Mouse (Mus musculus): Measurements from ENCODE around the gene Rab3a. TPM values are rescaled to one million over a fixed set of nuclear protein-coding genes. Genes with fewer than 3 reads are reported as not detected.

The Rab3a gene
- total RNA-seq, 2 experiments from 2014 or later = 45.0 to 49.3 TPM

DNA sequence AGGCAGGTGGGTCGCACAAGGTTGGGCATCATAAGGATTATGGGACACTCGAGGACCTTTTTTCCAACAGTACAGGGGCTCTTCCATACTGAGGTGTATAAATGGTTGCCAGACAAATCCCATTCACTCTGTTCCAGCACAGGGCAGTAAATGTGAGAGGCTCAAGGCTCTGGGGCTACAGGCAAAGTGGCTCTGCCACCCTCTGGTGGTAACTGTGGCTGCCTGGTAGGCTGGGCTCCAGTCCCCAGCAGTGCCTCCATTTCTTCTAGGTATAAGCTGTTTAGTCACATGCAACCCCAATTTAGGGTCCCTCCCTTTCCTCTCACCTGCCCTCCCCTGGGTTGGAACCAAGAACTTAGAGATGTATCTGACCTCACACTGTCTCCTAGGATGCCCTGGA, 40.9 kb downstream of the Rab3a start:
- intact Hi-C loops (cut with DNase I) = no loop called here
- DNase-seq = no peak

DNA sequence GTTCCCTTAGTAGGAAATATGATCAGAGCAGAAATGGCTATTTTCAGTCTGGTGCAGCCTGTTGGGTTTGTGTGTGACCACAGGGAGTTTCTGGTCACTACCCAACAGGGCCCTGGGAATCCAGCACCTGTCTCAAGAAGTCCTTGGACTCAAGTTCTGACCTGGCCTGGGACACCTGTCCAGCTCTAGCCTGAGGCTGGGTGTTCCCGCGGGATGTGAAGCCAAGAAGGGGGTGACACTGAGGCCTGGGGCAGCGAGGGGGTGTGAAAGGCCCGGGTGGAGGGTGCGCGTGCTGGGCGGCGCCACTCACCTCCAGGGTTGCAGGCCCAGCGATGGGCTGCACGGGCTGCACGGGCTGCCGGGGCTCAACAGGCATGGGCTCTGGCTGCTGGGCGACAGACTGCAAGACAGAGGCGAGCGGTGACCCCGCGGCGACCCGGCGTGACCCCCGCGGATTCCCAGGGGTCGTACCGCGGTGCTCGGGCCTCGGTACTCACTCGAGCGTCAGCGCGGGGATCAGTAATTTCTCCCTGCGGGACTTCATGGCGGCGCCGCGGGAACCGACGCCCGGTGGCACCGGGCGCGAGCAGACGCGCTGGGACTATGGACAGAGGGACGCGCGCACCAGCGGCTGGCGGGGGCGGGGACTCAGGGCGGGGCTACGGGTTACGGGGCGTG, 42.1 kb downstream of the Rab3a start:
- DNase-seq = peak in 1 of 2 experiments; percentile 18
- intact Hi-C loops (cut with DNase I) = loop anchor here (2.0 kb wide), 1 partner anchor 20 kb away; no protein-coding TSS in a partner anchor

DNA sequence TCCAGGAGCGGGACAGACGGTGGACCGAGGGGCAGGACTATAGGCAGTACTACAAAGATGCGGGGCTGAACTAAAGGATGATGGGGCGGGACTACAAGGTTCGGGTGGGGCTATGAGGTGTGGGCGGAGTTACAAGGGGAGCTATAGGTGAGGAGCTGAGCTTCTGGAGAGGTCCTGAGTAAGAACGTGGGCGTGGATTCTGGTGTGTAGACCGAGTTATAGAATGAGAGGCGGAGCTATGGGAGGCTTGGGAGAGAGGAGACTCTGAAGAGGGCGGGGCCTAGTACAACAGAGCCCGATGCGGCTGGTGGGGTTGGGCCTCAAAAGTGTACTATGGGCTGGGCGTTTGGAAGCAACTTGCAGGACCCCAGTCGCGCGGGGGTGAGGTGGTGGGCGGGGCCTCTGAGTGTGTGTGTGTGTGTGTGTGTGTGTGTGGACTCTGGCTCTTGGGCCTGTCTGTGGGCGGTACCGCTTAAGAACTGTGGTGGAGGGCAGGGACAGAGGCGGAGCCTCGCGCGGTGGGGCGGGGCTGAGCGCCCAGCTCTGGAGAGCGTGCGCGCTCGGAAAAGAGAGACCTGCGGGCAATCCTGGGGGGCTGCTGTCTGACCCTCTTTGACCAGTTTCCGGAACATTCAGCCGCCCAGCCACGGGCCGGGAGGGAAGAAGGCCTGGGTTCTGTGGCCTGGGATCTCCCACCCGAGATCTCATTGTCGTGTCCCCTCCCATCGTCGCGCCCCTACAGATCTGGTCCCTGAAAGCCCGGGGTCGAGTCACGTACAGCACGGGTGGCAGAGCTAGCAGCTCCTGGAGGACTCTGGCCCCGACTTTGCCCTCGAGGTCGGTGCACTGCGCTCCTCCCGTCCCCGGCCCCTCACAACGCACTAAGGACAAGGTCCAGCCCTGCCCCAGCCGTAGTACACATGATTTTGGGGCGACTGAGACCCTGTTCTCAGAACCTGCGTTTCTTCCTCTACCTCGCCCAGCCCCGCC, 42.9 kb downstream of the Rab3a start:
- intact Hi-C loops (cut with DNase I) = loop anchor here (2.0 kb wide), 1 partner anchor 19 kb away; no protein-coding TSS in a partner anchor
- peak; percentile 84 to 89 for DNase-seq

DNA sequence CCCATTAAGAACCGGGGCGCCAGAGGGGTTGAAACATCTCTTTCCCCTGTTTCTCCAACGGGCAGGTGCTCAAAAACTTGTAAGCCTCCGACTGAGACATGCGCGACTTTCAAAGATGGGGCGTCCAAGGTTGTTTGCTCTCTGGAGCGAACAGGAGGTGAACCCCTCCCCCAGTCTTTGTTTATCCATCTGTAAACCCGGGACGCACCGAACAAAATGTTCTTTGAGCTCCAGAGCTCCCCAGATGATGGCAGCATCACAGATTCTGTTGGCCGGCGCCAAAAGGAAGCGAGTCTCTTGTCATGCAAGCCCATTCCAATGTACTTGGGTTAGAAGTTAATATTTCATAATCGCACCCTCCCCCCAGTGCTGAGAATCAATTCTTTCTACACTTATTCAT, 43.8 kb downstream of the Rab3a start:
- intact Hi-C loops (cut with DNase I) = no loop called here
- peak; percentile 30 to 48 for DNase-seq

DNA sequence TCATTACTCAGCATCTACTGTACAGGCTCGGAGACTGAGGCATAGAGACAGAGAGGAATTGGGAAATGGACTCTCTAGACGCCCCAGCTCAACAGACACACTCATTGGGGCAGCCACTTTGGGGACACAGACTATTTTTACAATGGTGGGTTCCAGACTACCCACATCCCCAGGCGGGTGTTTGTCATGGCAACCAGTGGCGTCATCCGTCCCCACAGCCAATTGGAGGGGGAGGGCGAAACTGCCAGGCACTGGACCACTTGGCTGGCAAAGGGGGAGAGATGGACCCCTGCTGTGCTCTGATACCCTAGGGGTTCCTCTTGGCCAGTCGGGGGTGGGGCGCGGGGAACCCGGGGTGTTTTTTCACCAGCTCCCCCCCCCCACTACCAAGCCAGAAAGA, 46.2 kb downstream of the Rab3a start:
- DNase-seq = no peak
- intact Hi-C loops (cut with DNase I) = no loop called here

DNA sequence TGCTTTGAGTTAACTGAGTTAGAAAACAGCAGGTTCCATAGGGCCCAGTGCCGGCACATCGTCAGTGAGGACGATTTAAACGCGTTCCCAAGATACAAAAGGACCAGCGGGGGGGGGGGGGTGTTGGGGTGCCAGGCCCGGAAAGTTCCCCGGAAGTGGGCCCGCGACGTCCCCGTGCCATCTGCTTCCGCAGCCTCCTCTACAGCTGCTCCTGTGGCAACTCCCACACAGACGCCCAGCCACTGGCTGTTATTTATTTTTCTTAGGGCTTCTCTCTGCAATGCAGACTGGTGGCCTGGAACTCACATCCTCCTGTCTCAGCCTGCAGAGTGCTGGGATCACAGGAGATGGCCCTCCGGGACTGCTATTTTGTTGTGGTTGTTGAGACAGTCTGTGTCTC, 46.7 kb downstream of the Rab3a start:
- DNase-seq = no peak

DNA sequence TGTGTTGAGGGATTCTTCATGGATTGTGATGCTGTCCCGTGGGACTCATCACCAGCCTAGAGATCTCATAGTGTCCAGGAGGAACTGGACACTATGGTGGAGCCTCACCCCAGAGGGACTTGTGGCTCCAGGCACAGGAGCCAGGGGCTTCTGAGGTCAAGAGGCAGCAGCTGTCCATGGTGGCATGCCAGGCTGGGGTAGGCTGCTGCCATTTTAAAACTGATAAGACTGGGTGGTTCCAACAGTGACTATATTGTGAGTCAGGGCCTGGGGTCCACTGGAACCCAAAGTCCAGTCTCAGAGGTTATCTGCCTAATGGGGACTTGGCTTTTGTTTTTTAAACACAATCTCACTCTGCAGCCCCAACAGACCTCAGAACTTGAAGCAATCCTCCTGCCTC, 47.4 kb downstream of the Rab3a start:
- intact Hi-C loops (cut with DNase I) = no loop called here
- no peak for DNase-seq

More for the DNA sequence above, 46.7 kb downstream of the Rab3a start:
- intact Hi-C loops (cut with DNase I) = no loop called here

DNA sequence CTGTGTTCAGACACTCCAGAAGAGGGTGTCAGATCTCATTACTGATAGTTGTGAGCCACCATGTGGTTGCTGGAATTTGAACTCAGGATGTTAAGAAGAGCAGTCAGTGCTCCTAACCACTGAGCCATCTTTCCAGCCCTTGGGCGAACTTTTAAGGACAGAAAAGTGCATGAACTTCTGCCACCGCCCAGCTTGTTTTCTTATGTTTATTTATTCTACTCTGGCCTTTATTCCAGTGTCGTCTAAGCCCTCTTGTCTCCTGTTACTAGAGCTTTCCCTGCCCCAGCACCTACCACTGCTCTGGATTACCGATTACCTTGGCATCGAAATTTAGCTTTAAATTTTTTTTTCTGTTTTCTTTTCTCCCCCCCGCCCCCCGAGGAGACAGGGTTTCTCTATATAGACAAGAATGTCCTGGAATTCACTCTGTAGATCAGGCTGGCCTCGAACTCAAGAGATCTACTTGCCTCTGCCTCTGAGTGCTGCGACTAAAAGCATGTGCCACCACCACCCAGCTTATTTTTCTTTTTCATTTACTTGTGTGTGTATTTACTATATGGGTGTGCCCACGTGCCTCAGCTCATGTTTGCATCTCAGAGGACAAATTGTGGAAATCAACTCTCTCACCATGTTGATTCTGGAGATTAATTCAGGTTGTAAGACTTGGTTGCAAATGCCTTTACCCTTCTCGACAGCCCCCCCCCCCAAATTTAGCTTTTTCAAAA, 48.5 kb downstream of the Rab3a start:
- no peak for DNase-seq
- intact Hi-C loops (cut with DNase I) = no loop called here

DNA sequence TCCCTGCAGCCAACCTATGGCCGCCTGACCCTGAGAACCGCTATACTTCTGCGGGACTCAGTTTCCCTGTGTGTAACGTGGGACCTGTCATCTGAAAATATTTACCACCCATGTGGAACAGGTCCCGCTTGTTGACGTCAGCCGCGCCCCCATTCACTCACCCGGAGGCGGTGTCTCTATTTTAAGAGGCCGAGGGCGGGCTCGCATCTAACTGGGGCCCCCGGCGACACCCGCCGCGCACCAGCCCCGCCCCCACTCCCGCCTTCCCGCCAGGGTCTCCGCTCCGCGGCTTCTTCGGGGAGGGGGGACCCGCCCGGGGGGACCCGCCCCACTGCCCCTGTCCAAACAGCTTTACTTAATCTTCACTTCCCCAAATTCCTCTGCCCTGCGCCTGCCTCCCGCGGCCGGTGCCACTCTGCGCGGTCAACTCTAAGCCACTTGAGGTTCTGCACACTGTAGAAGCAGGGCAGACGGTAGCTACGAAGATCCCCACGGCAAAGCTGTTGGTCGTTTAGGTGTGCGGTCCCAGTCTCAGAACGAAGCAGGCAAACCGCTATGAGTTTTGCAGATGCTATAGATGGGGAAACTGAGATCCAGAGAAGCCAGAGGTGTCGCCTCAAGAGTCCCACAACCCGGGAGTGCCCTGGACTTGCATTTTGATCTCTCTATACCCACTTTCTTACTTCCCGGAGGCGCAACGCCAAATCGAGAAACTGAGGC, 49.4 kb downstream of the Rab3a start:
- DNase-seq = peak; percentile 61 to 64
- intact Hi-C loops (cut with DNase I) = no loop called here

DNA sequence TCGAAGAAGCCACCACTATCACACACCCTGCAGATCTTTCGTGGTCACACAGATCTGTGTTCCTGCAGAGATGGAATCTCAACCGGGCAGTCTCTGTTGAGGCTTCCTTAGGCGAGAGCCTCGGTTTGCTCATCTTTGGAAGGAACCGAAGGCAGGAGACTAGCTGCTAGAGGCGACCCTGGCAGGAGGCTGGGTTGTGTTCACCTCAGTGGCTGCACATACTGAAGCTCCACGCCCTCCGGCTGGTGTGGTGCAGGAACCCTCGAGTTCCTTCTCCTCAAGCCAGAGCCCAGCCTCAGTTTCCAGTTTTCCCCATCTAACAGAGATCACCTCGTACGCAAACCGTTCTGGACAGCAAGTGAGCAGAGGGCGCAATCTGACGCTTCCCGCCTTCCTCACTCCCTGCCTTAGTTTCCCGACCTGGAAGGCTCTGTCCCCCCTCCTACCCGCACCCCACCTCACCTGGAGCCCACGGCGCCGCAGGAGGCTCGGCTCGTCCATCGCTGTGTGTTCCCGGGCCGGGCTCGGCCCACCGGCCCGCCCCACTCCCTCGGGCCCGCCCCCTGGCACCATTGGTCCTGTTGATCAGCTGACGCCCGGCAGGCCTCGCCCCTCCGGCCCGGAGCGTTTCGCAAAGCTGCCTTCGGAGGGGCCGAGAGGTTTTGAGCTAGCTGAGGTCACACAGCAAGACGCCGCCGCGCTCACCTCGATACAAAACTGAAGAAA, 50.2 kb downstream of the Rab3a start, which contains the start of gene Mast3:
Mast3 (minus strand) TSS at position 574 of the 726 bp plus-strand sequence.
- peak; percentile 83 to 87 for DNase-seq
- intact Hi-C loops (cut with DNase I) = no loop called here

DNA sequence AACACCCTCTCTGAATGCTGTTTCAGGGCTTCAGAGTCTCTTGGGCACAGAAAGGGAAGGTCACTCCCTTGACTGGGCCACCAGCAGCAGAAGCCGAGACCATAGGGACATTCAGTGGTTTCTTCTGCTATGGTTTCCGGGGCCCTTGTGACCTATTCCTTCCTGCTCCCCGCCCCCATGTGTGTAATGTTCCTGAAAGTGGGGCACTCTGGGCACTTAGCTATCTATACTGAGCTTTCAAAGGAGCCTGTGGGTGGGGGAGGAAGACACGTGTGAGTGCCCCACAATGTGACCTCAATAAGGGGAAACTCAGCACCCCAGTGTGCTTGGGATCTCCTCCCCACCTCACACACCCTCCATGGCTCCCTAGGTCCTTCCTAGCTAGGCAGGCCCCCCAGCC, 52.1 kb downstream of the Rab3a start:
- peak in 1 of 2 experiments; percentile 44 for DNase-seq
- intact Hi-C loops (cut with DNase I) = no loop called here

DNA sequence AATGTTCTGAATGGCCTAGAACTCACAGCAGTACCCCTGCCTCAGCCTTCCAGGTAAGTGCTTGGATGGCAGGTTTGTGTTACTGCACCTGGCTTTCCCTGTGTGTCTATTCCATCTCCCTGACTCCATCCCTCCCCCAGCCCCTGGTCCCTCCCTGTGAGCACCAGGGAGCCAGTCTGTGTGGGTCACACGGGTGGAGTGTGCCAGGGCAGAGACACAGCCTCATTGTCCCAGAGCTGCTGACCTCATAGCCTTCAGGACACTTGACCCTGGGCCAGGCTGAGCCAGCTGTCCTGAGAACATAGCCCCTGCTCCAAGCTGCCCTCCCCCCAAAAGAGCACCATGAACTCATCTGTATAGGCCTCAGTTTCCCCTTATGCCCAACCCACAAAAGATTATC, 52.8 kb downstream of the Rab3a start:
- DNase-seq = no peak
- intact Hi-C loops (cut with DNase I) = no loop called here

DNA sequence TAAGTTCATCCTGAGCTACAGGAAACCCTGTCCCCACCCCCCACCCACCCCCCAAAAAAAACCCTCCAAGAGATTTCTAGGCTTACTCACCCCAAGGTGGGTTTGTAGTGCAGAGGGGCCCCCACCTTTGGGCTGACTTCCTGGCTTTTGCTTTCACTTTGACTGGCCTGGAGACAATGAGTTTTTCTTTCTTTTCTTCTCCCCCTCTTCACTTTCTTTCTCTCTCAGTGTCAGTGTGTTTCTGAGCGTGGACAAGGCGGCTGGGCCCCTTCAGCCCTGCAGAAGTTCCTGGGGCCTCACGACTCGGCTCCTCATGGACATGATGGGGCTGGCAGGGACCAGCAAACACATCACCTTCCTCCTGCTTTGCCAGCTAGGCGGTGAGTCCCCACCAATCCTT, 53.8 kb downstream of the Rab3a start, which contains the start of gene Il12rb1:
Il12rb1 (plus strand) TSS at position 211 of the 400 bp plus-strand sequence.
- intact Hi-C loops (cut with DNase I) = no loop called here
- no peak for DNase-seq

Small RNA genes lying within 50 kb of the gene (microRNA-seq; reads per million reads assigned to microRNA genes)
- 2.2 to 4.7 reads per million in 2 experiments for gene Mir7240 (ENCODE audit: borderline number of aligned reads in 2 of 2)

Other genes starting within 250 kb of the Rab3a start
- 100 to 1,000 TPM; 109 to 113 TPM for gene Rex1bd, start 247.9 kb upstream of the Rab3a start, total RNA-seq (2021)
- 1,000 to 10,000 TPM; 1,469 to 1,509 TPM for gene Uba52, start 243.9 kb upstream of the Rab3a start, total RNA-seq (2021)
- gene Fkbp8, start 227.0 kb upstream of the Rab3a start, total RNA-seq (2021) = 100 to 1,000 TPM; 133 to 138 TPM
- gene Kxd1, start 226.7 kb upstream of the Rab3a start, total RNA-seq (2021) = 10 to 100 TPM; 88.4 to 91.4 TPM
- gene Ell, start 215.2 kb upstream of the Rab3a start, total RNA-seq (2021) = 10 to 100 TPM; 12.0 to 12.1 TPM
- 10 to 100 TPM; 22.2 to 25.8 TPM for gene Isyna1, start 160.3 kb upstream of the Rab3a start, total RNA-seq (2021)
- 10 to 100 TPM; 28.9 to 35.0 TPM for gene Ssbp4, start 145.8 kb upstream of the Rab3a start, total RNA-seq (2021)
- gene Lrrc25, start 138.5 kb upstream of the Rab3a start, total RNA-seq (2021) = 1 to 10 TPM; 1.9 to 3.0 TPM
- gene Gdf15, start 122.2 kb upstream of the Rab3a start, total RNA-seq (2021) = 1 to 10 TPM in 1 of 2 experiments, under 1 TPM in 1; 0.22 to 1.6 TPM
- 10 to 100 TPM; 39.6 to 44.9 TPM for gene Pgpep1, start 94.3 kb upstream of the Rab3a start, total RNA-seq (2021)
- gene Lsm4, start 81.4 kb upstream of the Rab3a start, total RNA-seq (2021) = 10 to 100 TPM; 64.0 to 66.8 TPM
- gene Jund, start 55.7 kb upstream of the Rab3a start, total RNA-seq (2021) = 100 to 1,000 TPM; 124 to 138 TPM
- under 1 TPM in 1 of 2 experiments, not detected in 1; 0.06 TPM for gene Iqcn, start 51.2 kb upstream of the Rab3a start, total RNA-seq (2021)
- not detected for gene Gm3336, start 36.1 kb upstream of the Rab3a start, total RNA-seq (2021)
- 1 to 10 TPM; 2.0 to 3.7 TPM for gene Pde4c, start 31.0 kb upstream of the Rab3a start, total RNA-seq (2021)
- 10 to 100 TPM; 28.0 to 30.8 TPM for gene Mpv17l2, start 6.3 kb downstream of the Rab3a start, total RNA-seq (2021)
- gene Pik3r2, start 22.0 kb downstream of the Rab3a start, total RNA-seq (2021) = 10 to 100 TPM; 23.6 to 24.5 TPM
- 1 to 10 TPM; 6.4 to 8.9 TPM for gene Mast3, start 50.4 kb downstream of the Rab3a start, total RNA-seq (2021)
- gene Il12rb1, start 53.8 kb downstream of the Rab3a start, total RNA-seq (2021) = not detected
- gene Arrdc2, start 85.0 kb downstream of the Rab3a start, total RNA-seq (2021) = 10 to 100 TPM; 11.3 to 11.4 TPM
- 10 to 100 TPM; 10.4 to 13.6 TPM for gene Kcnn1, start 108.6 kb downstream of the Rab3a start, total RNA-seq (2021)
- gene Ccdc124, start 119.3 kb downstream of the Rab3a start, total RNA-seq (2021) = 10 to 100 TPM; 45.2 to 49.4 TPM
- not detected for gene Slc5a5, start 138.1 kb downstream of the Rab3a start, total RNA-seq (2021)
- 100 to 1,000 TPM; 895 to 990 TPM for gene Rpl18a, start 142.7 kb downstream of the Rab3a start, total RNA-seq (2021)
- gene Map1s, start 151.3 kb downstream of the Rab3a start, total RNA-seq (2021) = 10 to 100 TPM; 18.1 to 20.3 TPM

Measured in heart, postnatal 36 days (tissue).